Mouse (Mus musculus): ENCODE data around the gene Aifm3.

- no peak for TF ChIP-seq FLI1 (IDR thresholded peaks at IDR 0.05; ENCODE audit: low read length)
- no peak for TF ChIP-seq GATA1 (IDR thresholded peaks at IDR 0.05; ENCODE audit: borderline replicate concordance, low read length)
These were observed 37.7 kb upstream of the Aifm3 start, which contains the start of gene Crkl for GRCm38 (mm10) chr16:17451541-17452372.

All from megakaryocyte, embryonic 14.5 days (primary cell).